Mouse (Mus musculus) lung, postnatal 0 days (tissue): Measurements from ENCODE around the gene Tmem231. TPM values are rescaled to one million over a fixed set of nuclear protein-coding genes. Genes with fewer than 3 reads are reported as not detected.
"Not testable (repeated sequence)": the region's sequence is repeated elsewhere in the genome, so short reads cannot be mapped to it uniquely, and the experiment has no call there.

ENCODE experiments used
- ATAC-seq: fragments of 200-750 bp; cut with Nextera tagmentation; 2 replicates; pipeline ENCODE4 v1.8.0; 2017; ENCODE audit warnings: moderate library complexity
- DNase-seq: peaks from one replicate; pipeline ENCODE4 v3.0.0-alpha.2; 2016; ENCODE audit warnings: low spot score
- H3K27ac ChIP-seq: fragments of 300-500 bp; sonication (generic); 2 replicates; pipeline ENCODE4 v1.5.1; 2014; ENCODE audit warnings: antibody characterized with exemption, mild to moderate bottlenecking, low read length, mixed read lengths
- H3K27me3 ChIP-seq: fragments of 300-500 bp; sonication (generic); replicated peaks from 2 replicates; pipeline ENCODE4 v1.6.1; 2014; ENCODE audit warnings: low read length, mixed read lengths; ENCODE audit not compliant: insufficient read depth
- H3K36me3 ChIP-seq: fragments of 300-500 bp; sonication (generic); 2 replicates; pipeline ENCODE4 v1.6.1; 2014; ENCODE audit warnings: low read length, mixed read lengths; ENCODE audit not compliant: insufficient read depth
- H3K4me1 ChIP-seq: fragments of 300-500 bp; sonication (generic); 2 replicates; pipeline ENCODE4 v1.6.1; 2014; ENCODE audit warnings: antibody characterized with exemption, low read depth, low read length, mixed read lengths; ENCODE audit not compliant: insufficient read depth
- H3K4me2 ChIP-seq: fragments of 300-500 bp; sonication (generic); replicated peaks from 2 replicates; pipeline ENCODE4 v1.6.1; 2014; ENCODE audit warnings: low read depth, mild to moderate bottlenecking, low read length, moderate library complexity, mixed read lengths
- H3K4me3 ChIP-seq: fragments of 300-500 bp; sonication (generic); 2 replicates; pipeline ENCODE4 v1.5.1; 2014; ENCODE audit warnings: low read depth, low read length
- H3K9ac ChIP-seq: fragments of 300-500 bp; sonication (generic); replicated peaks from 2 replicates; pipeline ENCODE4 v1.6.1; 2014; ENCODE audit warnings: low read depth, mild to moderate bottlenecking
- H3K9me3 ChIP-seq: fragments of 300-500 bp; sonication (generic); 2 replicates; pipeline ENCODE4 v1.6.1; 2016; ENCODE audit warnings: low read length, mixed read lengths
- CTCF ChIP-seq: IDR thresholded peaks from 2 replicates; pipeline ENCODE4 v1.5.1; 2016; ENCODE audit warnings: antibody characterized with exemption, mild to moderate bottlenecking
- EP300 ChIP-seq: IDR thresholded peaks from 2 replicates; pipeline ENCODE4 v1.6.1; 2016; ENCODE audit warnings: antibody characterized with exemption, mild to moderate bottlenecking, control low read depth
- WGBS: fragments of 180-500 bp; shearing (Covaris S2); extraction: QIAGEN DNeasy Blood & Tissue Kit; methylation state at CpG from one replicate; pipeline ENCODE4 v1.1.7; 2014; 5-methylcytosine and 5-hydroxymethylcytosine counted together
- polyA plus RNA-seq: library from polyadenylated mRNA; unstranded; fragments of >200 nt; fragmentation: Nextera tagmentation; extraction: Ambion mirVana; gene quantifications from 2 replicates; pipeline ENCODE4 v1.2.1, GENCODE M21; 2015

Gene Tmem231
- polyA plus RNA-seq, 1 experiment from 2014 or later: 5.6 TPM

GRCm38 (mm10) chr8:111943544-111943943 is 9.9 kb upstream of the Tmem231 start:
- no peak for ATAC-seq
- peaks cover 17% of the 10 kb centered on the region; the same call in 1 of the 2 replicates for H3K36me3 ChIP-seq
- TF ChIP-seq EP300 (no peak), CTCF (no peak)

GRCm38 (mm10) chr8:111941101-111941454 is 7.4 kb upstream of the Tmem231 start:
- peak overlapping the region; percentile 92 for H3K9ac ChIP-seq
- 4% methylated on average over 21 of the region's 23 CpGs for WGBS

More at GRCm38 (mm10) chr8:111943544-111943943, 9.9 kb upstream of the Tmem231 start:
- Histone ChIP-seq H3K9ac (no peak overlapping the region), H3K9me3 (no peaks in the 10 kb centered on the region), H3K27ac (no peak overlapping the region), H3K4me1 (peaks cover 15% of the 10 kb centered on the region; the same call in 1 of the 2 replicates), H3K27me3 (no peaks in the 10 kb centered on the region), H3K4me2 (no peak overlapping the region), H3K4me3 (no peak overlapping the region)
- 85% methylated on average over 2 of the region's 2 CpGs for WGBS
- no peak for DNase-seq

GRCm38 (mm10) chr8:111940171-111941100 is 6.8 kb upstream of the Tmem231 start, which contains the start of gene Gabarapl2:
Gabarapl2 (plus strand) TSS chr8:111940703.
- H3K27me3 ChIP-seq: no peaks in the 10 kb centered on the region
- no peaks in the 10 kb centered on the region for H3K9me3 ChIP-seq
- TF ChIP-seq CTCF: 0 out of 2 replicates have a peak, but pooled peaks have one; percentile 11
- no peak for TF ChIP-seq EP300
- peaks cover 15% of the 10 kb centered on the region; the same call in 1 of the 2 replicates for H3K4me1 ChIP-seq
- H3K4me2 ChIP-seq: peak within 1 kb of the TSS; percentile 81
- ATAC-seq (peak; percentile 98), DNase-seq (peak; percentile 99)
- H3K4me3 ChIP-seq: peak within 1 kb of the TSS; percentile 86
- 0 out of 2 replicates have a peak, but pooled peaks cover 5% of the 10 kb centered on the region for H3K36me3 ChIP-seq
- WGBS: 2% methylated on average over 63 of the region's 65 CpGs
- peak within 1 kb of the TSS; percentile 84 for H3K27ac ChIP-seq
- H3K9ac ChIP-seq: peak within 1 kb of the TSS; percentile 92

More at GRCm38 (mm10) chr8:111941101-111941454, 7.4 kb upstream of the Tmem231 start:
- no peaks in the 10 kb centered on the region for H3K27me3 ChIP-seq
- DNase-seq (peak; percentile 54), ATAC-seq (peak; percentile 23)
- H3K4me2 ChIP-seq: peak overlapping the region; percentile 81
- peak overlapping the region; percentile 78 for H3K27ac ChIP-seq
- H3K4me1 ChIP-seq: peaks cover 15% of the 10 kb centered on the region; the same call in 1 of the 2 replicates
- H3K4me3 ChIP-seq: peak overlapping the region; percentile 86
- H3K9me3 ChIP-seq: no peaks in the 10 kb centered on the region
- peaks cover 11% of the 10 kb centered on the region; the same call in 1 of the 2 replicates for H3K36me3 ChIP-seq
- TF ChIP-seq EP300: no peak
- TF ChIP-seq CTCF: no peak

GRCm38 (mm10) chr8:111939516-111940142 is 5.9 kb upstream of the Tmem231 start:
- Histone ChIP-seq H3K4me1 (peaks cover 15% of the 10 kb centered on the region; the same call in 1 of the 2 replicates), H3K4me2 (peak overlapping the region; percentile 81), H3K9ac (0 out of 2 replicates have a peak overlapping the region, but pooled peaks have one; percentile 3), H3K27me3 (no peaks in the 10 kb centered on the region), H3K4me3 (peak overlapping the region; percentile 86), H3K36me3 (no peaks in the 10 kb centered on the region), H3K27ac (peak overlapping the region; percentile 84), H3K9me3 (no peaks in the 10 kb centered on the region)
- ATAC-seq (peak; percentile 78), DNase-seq (peak; percentile 86)
- WGBS: 3% methylated on average over 10 of the region's 10 CpGs
- TF ChIP-seq CTCF (no peak), EP300 (no peak)

- ATAC-seq, H3K36me3 ChIP-seq, H3K27ac ChIP-seq, H3K27me3 ChIP-seq, H3K9me3 ChIP-seq, H3K4me2 ChIP-seq, DNase-seq, H3K9ac ChIP-seq, H3K4me3 ChIP-seq: not testable (repeated sequence)
- 86% methylated on average over 8 of the region's 9 CpGs for WGBS
- peaks cover 16% of the 10 kb centered on the region; the same call in 1 of the 2 replicates for H3K4me1 ChIP-seq
These were observed 4.7 kb upstream of the Tmem231 start for GRCm38 (mm10) chr8:111938076-111938985.
